Mouse (Mus musculus) gastrocnemius, adult 2 months (tissue): ENCODE measurements around the gene Nop14. TPM values are rescaled to one million over a fixed set of nuclear protein-coding genes. Genes with fewer than 3 reads are reported as not detected.

ENCODE experiments used
- DNase-seq: peaks from one replicate; pipeline ENCODE4 v3.0.0; 2022
- H3K27ac ChIP-seq: fragments of 200-600 bp; 2 replicates; pipeline ENCODE4 v1.8.1; 2022; ENCODE audit warnings: mild to moderate bottlenecking
- H3K4me3 ChIP-seq: fragments of 200-600 bp; 2 replicates; pipeline ENCODE4 v1.8.1; 2022; ENCODE audit warnings: mild to moderate bottlenecking, moderate library complexity
- CTCF ChIP-seq: fragments of 200-600 bp; IDR thresholded peaks from 2 replicates; pipeline ENCODE4 v1.8.1; 2022; ENCODE audit warnings: antibody characterized with exemption, mild to moderate bottlenecking, moderate library complexity
- intact Hi-C: fragments of 180-260 bp; cut with DNase I; formaldehyde crosslinking; loops from one replicate; pipeline ENCODE4 v1.15.1; 2025
- total RNA-seq, 2 experiments: library from RNA; stranded (reverse); gene quantifications; 2 replicates each; pipeline ENCODE4 v1.2.3; 2021

Gene Nop14
- total RNA-seq, 2 experiments from 2014 or later, result 14.6 to 15.2 TPM

GRCm38 (mm10) chr5:34647581-34647980, 12.4 kb downstream of the Nop14 start:
- Histone ChIP-seq H3K27ac (no peak overlapping the region), H3K4me3 (no peak overlapping the region)
- TF ChIP-seq CTCF, result peak; percentile 76
- intact Hi-C loops, result no loop called here
- DNase-seq, result peak; percentile 74

- H3K4me3 ChIP-seq, result no peak overlapping the region
- no peak overlapping the region for H3K27ac ChIP-seq
- intact Hi-C loops, result no loop called here
- DNase-seq, result no peak
- TF ChIP-seq CTCF, result peak; percentile 68
Measured at GRCm38 (mm10) chr5:34642932-34643331, 17.0 kb downstream of the Nop14 start.

GRCm38 (mm10) chr5:34641991-34642390, 18.0 kb downstream of the Nop14 start:
- no peak overlapping the region for H3K27ac ChIP-seq
- H3K4me3 ChIP-seq, result no peak overlapping the region
- no peak for DNase-seq
- TF ChIP-seq CTCF, result no peak
- intact Hi-C loops, result no loop called here

- DNase-seq, result no peak
- TF ChIP-seq CTCF, result no peak
- no peak overlapping the region for H3K27ac ChIP-seq
- intact Hi-C loops, result loop anchor here (2.0 kb wide), 1 partner anchor 119 kb away; no protein-coding TSS in a partner anchor
- peak overlapping the region; percentile 87; the same call in 1 of the 2 replicates for H3K4me3 ChIP-seq
Measured at GRCm38 (mm10) chr5:34637591-34638156, 22.3 kb downstream of the Nop14 start.

- Histone ChIP-seq H3K27ac (peak within 1 kb of the TSS; percentile 87), H3K4me3 (peak within 1 kb of the TSS; percentile 87)
- intact Hi-C loops, result loop anchor here (2.0 kb wide), 1 partner anchor 118 kb away; no protein-coding TSS in a partner anchor
- TF ChIP-seq CTCF, result peak; percentile 55
- peak; percentile 85 for DNase-seq
Measured at GRCm38 (mm10) chr5:34636481-34637287, 23.3 kb downstream of the Nop14 start, which contains the start of gene Mfsd10. Gene Mfsd10 (minus strand): TSS chr5:34637212.

- intact Hi-C loops, result loop anchor here (2.0 kb wide), 1 partner anchor 117 kb away; no protein-coding TSS in a partner anchor
- TF ChIP-seq CTCF, result no peak
- peak; percentile 40 for DNase-seq
- H3K27ac ChIP-seq, result peak overlapping the region; percentile 87
- H3K4me3 ChIP-seq, result peak overlapping the region; percentile 87
Measured at GRCm38 (mm10) chr5:34635665-34636192, 24.2 kb downstream of the Nop14 start.

GRCm38 (mm10) chr5:34634746-34635400, 25.1 kb downstream of the Nop14 start:
- no peak overlapping the region for H3K27ac ChIP-seq
- no peak overlapping the region for H3K4me3 ChIP-seq
- no peak for DNase-seq
- intact Hi-C loops, result no loop called here
- TF ChIP-seq CTCF, result no peak

- no peak for TF ChIP-seq CTCF
- intact Hi-C loops, result no loop called here
- peak; percentile 76 for DNase-seq
- Histone ChIP-seq H3K27ac (peak overlapping the region; percentile 46; the same call in 1 of the 2 replicates), H3K4me3 (no peak overlapping the region)
Measured at GRCm38 (mm10) chr5:34633641-34634040, 26.3 kb downstream of the Nop14 start.

GRCm38 (mm10) chr5:34632996-34633395, 27.0 kb downstream of the Nop14 start:
- DNase-seq, result no peak
- intact Hi-C loops, result no loop called here
- no peak overlapping the region for H3K4me3 ChIP-seq
- peak overlapping the region; percentile 46; the same call in 1 of the 2 replicates for H3K27ac ChIP-seq
- TF ChIP-seq CTCF, result no peak

GRCm38 (mm10) chr5:34609966-34610365, 50.0 kb downstream of the Nop14 start:
- H3K27ac ChIP-seq, result no peak overlapping the region
- no peak overlapping the region for H3K4me3 ChIP-seq
- intact Hi-C loops, result no loop called here
- no peak for TF ChIP-seq CTCF
- DNase-seq, result no peak

- intact Hi-C loops, result no loop called here
- Histone ChIP-seq H3K4me3 (no peak overlapping the region), H3K27ac (no peak overlapping the region)
- TF ChIP-seq CTCF, result no peak
- no peak for DNase-seq
Measured at GRCm38 (mm10) chr5:34608226-34608625, 51.7 kb downstream of the Nop14 start.

GRCm38 (mm10) chr5:34607100-34607880, 52.7 kb downstream of the Nop14 start:
- TF ChIP-seq CTCF, result no peak
- Histone ChIP-seq H3K4me3 (no peak overlapping the region), H3K27ac (no peak overlapping the region)
- no peak for DNase-seq
- intact Hi-C loops, result no loop called here
